Mouse (Mus musculus): ENCODE results near the gene Pkn2. TPM values are rescaled to one million over a fixed set of nuclear protein-coding genes. Genes with fewer than 3 reads are reported as not detected.
A peak's percentile ranks its signal among the peaks of the same experiment; 100 is the strongest.

Gene Pkn2
- total RNA-seq (2021): 10 to 100 TPM; 27.7 to 36.8 TPM

- intact Hi-C loops (cut with DNase I): loop anchor here (10.0 kb wide), 1 partner anchor 1323 kb away; the partner anchor contains the start of gene Lmo4
- peak; percentile 98 to 99 for DNase-seq (ENCODE audit: low spot score in 2 of 2)
These were observed at the start of gene Pkn2 for GRCm38 (mm10) chr3:142881872-142882623. TSS of gene Pkn2 (minus strand) at chr3:142882004.

- no peak for DNase-seq (ENCODE audit: low spot score in 2 of 2)
- intact Hi-C loops (cut with DNase I): no loop called here
These were observed 48.1 kb upstream of the Pkn2 start for GRCm38 (mm10) chr3:142929906-142930305.

- intact Hi-C loops (cut with DNase I): no loop called here
- DNase-seq (ENCODE audit: low spot score in 2 of 2): no peak
These were observed 45.5 kb upstream of the Pkn2 start for GRCm38 (mm10) chr3:142927311-142927710.

GRCm38 (mm10) chr3:142924831-142925348 lies 43.1 kb upstream of the Pkn2 start:
- intact Hi-C loops (cut with DNase I): loop anchor here (5.0 kb wide), 1 partner anchor 153 kb away; no protein-coding TSS in a partner anchor
- no peak for DNase-seq (ENCODE audit: low spot score in 2 of 2)

- intact Hi-C loops (cut with DNase I): no loop called here
- no peak for DNase-seq (ENCODE audit: low spot score in 2 of 2)
These were observed 37.3 kb upstream of the Pkn2 start for GRCm38 (mm10) chr3:142919070-142919469.

- intact Hi-C loops (cut with DNase I): no loop called here
- no peak for DNase-seq (ENCODE audit: low spot score in 2 of 2)
These were observed 36.1 kb upstream of the Pkn2 start for GRCm38 (mm10) chr3:142917760-142918439.

- DNase-seq (ENCODE audit: low spot score in 2 of 2): no peak
- intact Hi-C loops (cut with DNase I): no loop called here
These were observed 35.4 kb upstream of the Pkn2 start for GRCm38 (mm10) chr3:142917171-142917570.

- intact Hi-C loops (cut with DNase I): no loop called here
- no peak for DNase-seq (ENCODE audit: low spot score in 2 of 2)
These were observed 31.5 kb upstream of the Pkn2 start for GRCm38 (mm10) chr3:142913295-142913694.

- intact Hi-C loops (cut with DNase I): no loop called here
- no peak for DNase-seq (ENCODE audit: low spot score in 2 of 2)
These were observed 17.9 kb upstream of the Pkn2 start for GRCm38 (mm10) chr3:142899683-142900082.

GRCm38 (mm10) chr3:142898949-142899396 lies 17.2 kb upstream of the Pkn2 start:
- DNase-seq (ENCODE audit: low spot score in 2 of 2): no peak

GRCm38 (mm10) chr3:142890442-142890841 lies 8.6 kb upstream of the Pkn2 start:
- intact Hi-C loops (cut with DNase I): no loop called here
- DNase-seq (ENCODE audit: low spot score in 2 of 2): no peak

More at GRCm38 (mm10) chr3:142898949-142899396, 17.2 kb upstream of the Pkn2 start:
- intact Hi-C loops (cut with DNase I): no loop called here

GRCm38 (mm10) chr3:142886963-142887362 lies 5.2 kb upstream of the Pkn2 start:
- DNase-seq (ENCODE audit: low spot score in 2 of 2): no peak
- intact Hi-C loops (cut with DNase I): loop anchor here (10.0 kb wide), 1 partner anchor 1318 kb away; the partner anchor contains the start of gene Lmo4

- DNase-seq (ENCODE audit: low spot score in 2 of 2): no peak
- intact Hi-C loops (cut with DNase I): loop anchor here (10.0 kb wide), 1 partner anchor 1320 kb away; the partner anchor contains the start of gene Lmo4
These were observed 2.8 kb upstream of the Pkn2 start for GRCm38 (mm10) chr3:142884594-142884993.

GRCm38 (mm10) chr3:142881589-142881871 lies 274 bp downstream of the Pkn2 start:
- no peak for DNase-seq (ENCODE audit: low spot score in 2 of 2)
- intact Hi-C loops (cut with DNase I): loop anchor here (10.0 kb wide), 1 partner anchor 1323 kb away; the partner anchor contains the start of gene Lmo4

- DNase-seq (ENCODE audit: low spot score in 2 of 2): peak in 1 of 2 experiments; percentile 5
- intact Hi-C loops (cut with DNase I): loop anchor here (10.0 kb wide), 1 partner anchor 1324 kb away; the partner anchor contains the start of gene Lmo4
These were observed 815 bp downstream of the Pkn2 start for GRCm38 (mm10) chr3:142880790-142881588.

GRCm38 (mm10) chr3:142863236-142863635 lies 18.6 kb downstream of the Pkn2 start:
- DNase-seq (ENCODE audit: low spot score in 2 of 2): no peak

GRCm38 (mm10) chr3:142856832-142857231 lies 25.0 kb downstream of the Pkn2 start:
- DNase-seq (ENCODE audit: low spot score in 2 of 2): peak in 1 of 2 experiments; percentile 14
- intact Hi-C loops (cut with DNase I): no loop called here

More at GRCm38 (mm10) chr3:142863236-142863635, 18.6 kb downstream of the Pkn2 start:
- intact Hi-C loops (cut with DNase I): no loop called here

GRCm38 (mm10) chr3:142855961-142856472 lies 25.8 kb downstream of the Pkn2 start:
- no peak for DNase-seq (ENCODE audit: low spot score in 2 of 2)
- intact Hi-C loops (cut with DNase I): no loop called here

- DNase-seq (ENCODE audit: low spot score in 2 of 2): no peak
- intact Hi-C loops (cut with DNase I): no loop called here
These were observed 28.9 kb downstream of the Pkn2 start for GRCm38 (mm10) chr3:142852911-142853310.
